Mouse (Mus musculus): ENCODE data around the gene Chad.

The Chad gene

DNA sequence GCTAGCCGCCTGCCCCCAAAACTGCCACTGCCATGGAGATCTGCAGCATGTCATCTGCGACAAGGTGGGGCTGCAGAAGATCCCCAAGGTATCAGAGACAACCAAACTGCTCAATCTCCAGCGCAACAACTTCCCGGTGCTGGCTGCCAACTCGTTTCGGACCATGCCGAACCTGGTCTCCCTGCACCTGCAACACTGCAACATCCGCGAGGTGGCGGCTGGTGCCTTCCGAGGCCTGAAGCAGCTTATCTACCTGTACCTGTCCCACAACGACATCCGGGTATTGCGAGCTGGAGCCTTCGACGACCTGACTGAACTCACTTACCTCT is 268 bp downstream of the Chad start:
- no peak for DNase-seq (ENCODE audit: low spot score in 2 of 2)

GRCm38 (mm10) chr11:94566534-94566933 is 1.7 kb downstream of the Chad start:
- DNase-seq (ENCODE audit: low spot score in 2 of 2), result no peak

- no peak for DNase-seq (ENCODE audit: low spot score in 2 of 2)
Measured at GRCm38 (mm10) chr11:94567326-94567725, 2.5 kb downstream of the Chad start.

- DNase-seq (ENCODE audit: low spot score in 2 of 2), result no peak
Measured at GRCm38 (mm10) chr11:94570612-94571011, 5.8 kb downstream of the Chad start.

GRCm38 (mm10) chr11:94571850-94572249 is 7.0 kb downstream of the Chad start:
- DNase-seq (ENCODE audit: low spot score in 2 of 2), result no peak

GRCm38 (mm10) chr11:94574560-94574959 is 9.7 kb downstream of the Chad start:
- DNase-seq (ENCODE audit: low spot score in 2 of 2), result no peak

DNA sequence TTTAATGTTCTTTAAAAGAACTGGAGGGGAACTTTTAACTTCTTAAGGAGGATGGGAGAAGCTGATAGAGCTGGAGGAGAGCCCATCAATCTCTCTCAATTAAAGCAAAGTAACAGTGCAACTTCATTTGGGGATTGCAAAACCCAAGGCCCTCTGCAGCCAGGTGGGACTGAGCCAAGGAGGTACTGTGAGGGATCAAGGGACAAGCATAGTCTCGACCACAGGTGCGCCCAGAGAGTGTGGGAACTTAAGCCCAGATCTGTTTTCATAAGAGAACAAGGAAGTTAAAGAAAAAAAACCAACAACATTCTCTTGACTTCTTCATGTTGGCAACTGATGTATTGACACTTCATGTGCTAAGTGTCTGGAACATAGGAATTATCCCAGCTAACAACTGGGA is 10.2 kb downstream of the Chad start:
- no peak for DNase-seq (ENCODE audit: low spot score in 2 of 2)

DNA sequence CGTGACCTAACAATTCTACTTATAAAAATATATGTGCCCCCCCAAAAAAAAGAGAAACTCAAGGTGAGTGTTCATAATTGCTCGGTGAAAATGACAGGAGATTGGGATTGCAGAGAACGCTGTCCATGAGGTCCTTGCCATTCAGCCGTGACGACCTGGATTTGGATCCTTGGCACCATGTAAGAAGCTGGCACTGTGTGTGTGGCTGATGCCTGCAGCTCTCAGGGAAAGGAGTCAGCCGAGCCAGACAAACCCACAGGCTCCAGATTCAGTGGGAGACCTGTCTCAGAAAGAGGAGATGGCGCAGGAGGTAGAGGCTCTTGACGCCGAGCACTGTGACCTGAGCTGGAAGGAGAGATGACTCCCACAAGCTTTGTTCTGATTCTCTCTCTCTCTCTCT is 11.5 kb downstream of the Chad start:
- DNase-seq (ENCODE audit: low spot score in 2 of 2), result no peak

DNA sequence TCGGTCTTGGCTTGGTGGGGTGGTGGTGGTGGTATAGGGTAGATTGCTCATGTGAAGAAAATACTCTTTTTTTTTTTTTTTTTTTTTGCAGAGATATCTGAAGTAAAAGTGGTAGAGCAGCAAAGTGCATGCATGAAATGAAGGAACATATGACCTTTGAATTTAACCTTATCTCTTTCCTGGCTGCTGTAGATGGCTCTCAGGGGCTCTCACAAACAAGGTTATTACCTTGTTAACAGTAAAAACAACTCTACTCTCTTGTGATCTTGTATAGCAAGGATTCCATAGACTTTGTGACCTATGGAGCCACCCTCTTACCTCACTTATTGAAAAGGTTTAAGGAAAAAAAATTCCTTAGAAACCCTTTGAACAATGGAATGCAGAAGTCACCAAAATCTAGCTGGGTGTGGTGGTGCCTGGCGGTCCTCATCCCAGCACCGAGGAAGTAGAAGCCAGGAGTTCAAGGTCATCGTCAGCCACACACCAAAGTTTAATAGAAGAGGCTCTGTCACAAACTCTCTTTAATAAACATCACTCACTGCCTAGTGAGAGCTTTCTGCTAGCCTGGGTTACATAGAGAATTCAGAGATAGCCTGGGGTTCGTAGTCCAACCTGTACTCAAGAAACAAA is 15.4 kb downstream of the Chad start:
- DNase-seq (ENCODE audit: low spot score in 2 of 2), result no peak

- no peak for DNase-seq (ENCODE audit: low spot score in 2 of 2)
Measured at GRCm38 (mm10) chr11:94585091-94585490, 20.2 kb downstream of the Chad start.

GRCm38 (mm10) chr11:94587511-94587910 is 22.7 kb downstream of the Chad start:
- DNase-seq (ENCODE audit: low spot score in 2 of 2), result no peak

GRCm38 (mm10) chr11:94596311-94596852 is 31.5 kb downstream of the Chad start:
- peak in 1 of 2 experiments; percentile 60 for DNase-seq (ENCODE audit: low spot score in 2 of 2)

DNA sequence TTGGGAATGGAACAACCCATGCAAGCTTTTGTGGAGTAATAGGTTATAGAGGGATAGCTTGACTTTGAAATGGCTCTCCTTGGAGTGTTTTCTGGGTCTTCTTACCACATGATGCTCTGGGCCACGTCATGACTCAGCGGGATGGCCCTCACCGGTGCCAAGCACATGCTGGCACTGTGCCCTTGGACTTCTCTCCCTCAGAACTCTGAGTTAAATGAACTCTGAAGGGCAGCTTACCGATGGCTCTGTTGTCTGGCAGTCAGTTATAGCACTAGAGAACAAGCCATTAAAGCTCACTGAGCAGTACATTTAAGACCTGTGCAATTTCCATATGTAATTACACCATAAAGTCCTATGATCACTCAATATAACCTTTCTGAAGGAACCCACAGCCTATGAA is 32.5 kb downstream of the Chad start:
- DNase-seq (ENCODE audit: low spot score in 2 of 2), result no peak

DNA sequence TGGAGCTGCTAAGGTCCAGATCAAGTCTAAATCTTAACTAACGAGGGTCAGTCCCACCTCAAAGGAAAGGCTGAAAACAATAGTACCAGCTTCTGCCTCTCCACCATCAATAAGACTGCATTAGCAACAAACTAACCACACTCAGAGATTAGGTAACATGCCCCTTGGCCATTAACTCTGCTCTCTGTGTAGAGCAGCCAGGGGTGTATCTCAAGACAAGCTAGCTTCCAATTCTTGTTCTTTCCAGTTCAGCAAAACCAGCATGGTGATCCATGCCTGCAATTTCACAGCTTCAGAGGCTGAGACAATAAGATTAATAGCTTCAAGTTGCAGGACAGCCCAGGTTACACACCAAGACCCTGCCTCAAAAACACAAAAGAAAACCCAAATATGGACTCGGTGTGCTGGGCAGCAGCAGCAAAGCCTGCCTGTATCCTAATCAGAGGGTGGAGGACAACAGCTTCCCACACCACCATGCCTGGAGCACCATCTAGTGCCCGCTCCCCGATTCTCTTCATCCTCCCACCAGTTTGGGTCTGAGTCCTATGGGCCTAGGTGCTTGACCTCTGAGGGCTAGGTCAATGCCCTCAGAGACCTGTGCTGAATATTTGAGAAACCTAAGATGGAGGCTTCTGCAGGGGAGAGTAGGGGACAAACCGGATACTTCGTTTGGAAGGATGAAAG is 33.7 kb downstream of the Chad start:
- no peak for DNase-seq (ENCODE audit: low spot score in 2 of 2)

DNA sequence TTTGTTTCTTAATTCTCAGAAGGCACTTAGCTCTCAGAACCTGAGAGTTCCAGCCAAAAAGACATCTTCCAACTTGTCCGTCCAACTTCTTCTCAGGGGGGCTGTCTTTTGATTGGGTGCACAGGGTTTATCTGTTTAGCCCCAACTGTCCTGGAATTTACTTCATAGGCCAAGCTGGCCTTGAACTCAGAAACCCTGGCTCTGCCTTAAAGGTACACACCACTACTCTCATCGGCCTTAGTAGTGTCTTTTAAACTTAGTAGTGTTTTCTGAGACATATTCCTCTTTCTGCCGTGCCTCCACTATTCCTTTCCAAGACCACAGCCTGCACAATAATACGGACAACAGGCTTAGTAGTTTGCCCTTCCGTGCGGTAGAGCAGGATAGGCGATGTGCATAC is 35.6 kb downstream of the Chad start:
- DNase-seq (ENCODE audit: low spot score in 2 of 2), result no peak

DNA sequence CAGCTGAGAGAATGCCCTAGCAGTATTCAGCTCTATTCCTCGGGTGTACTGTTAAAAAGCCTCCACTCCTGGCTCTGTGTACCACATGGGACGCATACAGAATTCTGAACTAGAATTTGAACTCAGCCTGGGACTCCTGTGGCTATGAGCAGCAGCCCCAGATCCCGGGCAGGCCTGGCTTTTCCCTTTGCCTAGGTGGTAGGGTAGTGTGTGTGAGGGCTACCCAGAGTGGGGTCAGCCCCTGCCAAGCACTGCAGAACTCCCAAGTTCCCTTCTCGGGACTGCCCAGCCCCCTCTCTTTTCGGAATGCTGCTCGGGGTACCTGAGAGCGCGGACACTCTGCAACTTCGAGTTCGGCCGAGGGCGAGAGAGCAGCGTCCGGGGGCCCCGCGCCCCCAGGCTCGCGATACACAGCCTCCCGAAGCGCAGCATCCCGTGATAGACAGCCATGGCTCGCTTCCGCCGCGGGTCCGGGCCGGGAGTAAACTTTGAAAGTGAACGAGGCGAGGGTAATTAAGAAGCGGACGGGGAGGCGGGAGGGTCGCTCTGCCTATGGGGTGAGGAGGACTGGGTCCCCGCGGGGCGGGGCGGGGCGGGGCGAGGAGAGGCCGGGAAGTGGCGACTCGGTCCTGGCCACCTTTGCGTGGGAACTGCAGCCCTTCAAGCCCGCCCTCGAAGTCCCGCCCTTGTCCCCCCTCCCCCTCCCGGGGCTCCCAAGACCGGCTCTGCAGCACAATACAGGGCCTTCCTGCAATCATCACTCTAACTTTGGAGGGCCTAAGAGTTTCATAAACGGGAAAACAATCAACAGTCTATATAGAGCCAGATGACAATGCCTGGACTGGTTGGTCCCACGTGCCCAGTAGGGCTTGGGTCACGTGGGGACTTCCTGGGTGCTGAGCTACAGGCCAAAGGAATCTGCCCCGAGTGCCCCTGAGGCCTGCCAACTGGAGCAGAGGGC is 36.8 kb downstream of the Chad start, which contains the start of gene Acsf2:
Acsf2 (minus strand) TSS at position 551 of the 961 bp plus-strand sequence.
- DNase-seq (ENCODE audit: low spot score in 2 of 2), result peak; percentile 53 to 54

GRCm38 (mm10) chr11:94602356-94602955 is 37.6 kb downstream of the Chad start:
- DNase-seq (ENCODE audit: low spot score in 2 of 2), result no peak

DNA sequence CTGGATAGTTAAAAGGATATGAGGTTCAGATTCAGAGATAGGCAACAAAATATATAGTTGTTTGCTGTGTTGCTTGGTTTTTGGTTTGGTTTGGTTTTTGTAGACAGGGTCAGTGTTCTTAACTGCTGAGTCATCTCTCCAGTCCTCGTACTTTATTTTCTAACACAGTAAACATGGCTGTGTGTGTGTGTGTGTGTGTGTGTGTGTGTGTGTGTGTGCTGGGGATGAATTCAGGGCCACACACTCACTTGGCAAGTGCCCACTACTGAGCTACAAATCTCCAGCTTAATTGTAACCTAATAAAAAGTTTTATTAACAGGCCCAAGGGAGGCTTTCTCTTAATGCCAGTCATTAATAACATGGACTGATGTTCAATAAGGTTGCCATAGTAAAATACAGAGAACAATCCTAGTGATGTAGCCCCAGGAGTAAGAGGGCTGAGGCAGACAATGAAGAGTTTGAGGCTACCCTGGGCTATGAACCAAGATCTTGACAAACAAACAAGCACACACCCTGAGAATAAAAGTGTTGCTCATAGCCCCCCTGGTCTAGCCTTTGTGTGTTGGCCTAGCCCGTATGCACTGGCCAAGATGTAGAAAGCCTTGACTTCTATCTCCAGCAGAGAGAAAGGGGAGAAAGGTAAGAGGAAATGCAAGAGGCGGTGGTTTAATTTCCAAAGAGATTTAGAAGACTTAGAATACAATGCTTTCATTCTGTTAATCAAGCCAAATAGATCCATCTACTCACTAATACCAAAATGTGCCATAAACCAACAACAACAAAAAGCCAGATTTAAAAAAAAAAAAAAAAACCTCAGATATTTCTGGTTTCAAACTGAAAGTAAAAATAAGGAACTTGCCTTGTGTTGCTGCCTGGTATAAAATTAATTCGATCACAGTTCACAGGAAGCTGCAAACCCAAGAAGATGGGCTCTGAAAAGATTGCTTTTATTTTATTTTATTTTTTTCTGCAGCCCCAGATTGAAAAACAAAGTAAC is 46.2 kb downstream of the Chad start:
- no peak for DNase-seq (ENCODE audit: low spot score in 2 of 2)

DNA sequence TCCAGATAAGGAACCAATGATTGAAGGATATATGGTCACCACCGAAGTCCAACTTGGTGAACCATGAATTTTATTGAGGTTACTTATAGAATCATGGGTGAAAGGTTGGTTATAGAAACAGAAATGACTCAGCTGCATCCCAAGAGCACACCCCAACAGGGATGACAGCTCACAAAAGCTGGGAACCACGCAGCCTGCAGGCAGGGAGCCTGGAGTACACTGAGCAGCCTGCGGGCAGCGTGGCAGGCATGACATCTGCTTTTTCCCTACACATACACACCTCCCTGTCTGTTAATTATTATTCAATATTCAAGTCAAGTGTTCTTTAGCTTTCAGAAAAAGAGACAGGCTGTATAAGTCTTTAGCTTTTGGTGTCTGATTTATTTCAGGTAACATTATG is 49.8 kb downstream of the Chad start:
- no peak for DNase-seq (ENCODE audit: low spot score in 2 of 2)

DNA sequence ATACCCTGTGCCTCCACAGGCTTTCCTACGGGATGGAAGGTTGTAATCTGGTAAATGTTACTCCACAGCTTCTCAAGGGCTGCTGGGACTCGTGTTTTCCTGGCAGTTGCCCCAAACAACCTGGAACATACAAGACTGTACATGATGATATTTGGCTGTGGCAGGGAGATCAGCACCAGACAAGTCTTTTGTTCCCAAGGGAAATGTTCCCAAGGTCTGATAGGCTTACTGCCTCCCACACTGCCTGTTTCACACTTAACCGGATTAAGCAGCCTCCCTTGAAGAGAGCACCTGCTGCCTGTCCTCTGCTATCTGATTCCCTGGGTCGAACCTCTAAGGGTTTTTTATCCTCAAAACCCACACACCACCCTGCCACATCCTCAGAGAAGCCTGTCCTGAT is 50.6 kb downstream of the Chad start:
- no peak for DNase-seq (ENCODE audit: low spot score in 2 of 2)

DNA sequence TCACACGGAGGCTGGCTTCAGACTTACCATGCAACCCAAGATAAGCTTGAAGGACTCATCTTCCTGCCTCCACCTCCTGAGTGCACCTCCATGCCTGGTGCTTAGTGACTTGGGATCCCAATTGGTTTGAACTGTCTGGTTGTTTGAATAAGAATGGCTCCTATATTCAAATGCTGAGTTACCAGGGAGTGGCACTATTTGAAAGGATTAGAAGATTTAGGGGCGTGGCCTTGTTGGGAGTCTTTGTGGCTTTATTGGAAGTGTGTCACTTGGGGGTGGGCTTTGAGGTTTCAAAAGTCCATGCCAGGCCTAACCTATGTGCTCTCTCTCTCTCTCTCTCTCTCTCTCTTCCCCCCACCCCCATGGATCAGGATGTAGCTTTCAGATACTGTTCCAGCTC is 52.8 kb downstream of the Chad start:
- no peak for DNase-seq (ENCODE audit: low spot score in 2 of 2)
